Mouse (Mus musculus): ENCODE data around the gene Ldhal6b. TPM values are rescaled to one million over a fixed set of nuclear protein-coding genes. Genes with fewer than 3 reads are reported as not detected.

Ldhal6b gene
- polyA plus RNA-seq, 1 experiment from 2014 or later, result not detected

DNA sequence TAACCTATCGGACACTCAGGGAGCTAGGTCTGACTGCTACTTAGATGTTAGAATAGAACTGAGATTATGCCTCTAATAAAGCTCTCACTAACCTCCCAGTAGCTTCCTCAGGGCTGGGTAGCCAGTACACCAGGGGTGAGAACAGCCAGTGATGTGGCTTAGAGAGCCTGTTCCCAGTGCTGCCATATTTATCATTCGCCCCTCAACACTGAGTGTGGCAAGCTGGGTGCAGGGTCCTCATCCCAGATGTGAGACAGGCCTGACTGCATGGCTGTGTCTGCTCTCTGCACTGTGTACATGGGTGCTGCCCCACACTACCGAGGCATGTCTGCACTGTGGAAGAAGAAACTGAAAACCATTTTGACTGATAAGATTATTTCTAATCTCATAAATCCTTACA, 4.5 kb downstream of the Ldhal6b start:
- 92% methylated on average over 3 of the region's 3 CpGs for WGBS

DNA sequence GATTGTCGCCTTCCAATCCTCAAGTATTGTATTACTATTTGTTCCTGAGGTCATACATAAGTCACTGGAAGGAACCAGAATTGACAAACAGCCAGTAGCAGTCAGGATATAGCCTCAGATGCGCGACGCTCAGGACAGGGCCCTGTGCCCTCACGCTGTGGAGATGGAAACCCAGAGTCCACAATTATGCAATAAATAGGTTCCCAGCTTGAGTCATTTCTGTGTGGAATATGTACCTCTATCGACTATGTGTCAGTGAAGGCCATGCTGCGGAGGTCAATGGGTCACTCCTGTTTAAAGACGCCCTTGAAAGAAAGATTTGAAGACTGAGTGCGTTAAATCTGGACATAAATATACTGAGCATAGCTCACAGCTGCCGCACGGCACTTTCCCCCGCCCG, 5.2 kb downstream of the Ldhal6b start:
- Histone ChIP-seq H3K36me3 (ENCODE audit: control insufficient read depth, insufficient read depth, low read length) (peaks cover 19% of the 10 kb centered on the region; the same call in 1 of the 2 replicates), H3K4me2 (replicated peaks; ENCODE audit: low read depth, low read length) (no peak overlapping the region), H3K4me1 (ENCODE audit: control insufficient read depth, insufficient read depth, low read length) (no peaks in the 10 kb centered on the region), H3K4me3 (ENCODE audit: low read length) (no peak overlapping the region), H3K9ac (ENCODE audit: low read depth, low read length) (no peak overlapping the region), H3K27ac (ENCODE audit: low read depth, low read length) (no peak overlapping the region), H3K9me3 (ENCODE audit: control insufficient read depth, low read length) (no peaks in the 10 kb centered on the region), H3K27me3 (ENCODE audit: control insufficient read depth, insufficient read depth, low read length) (no peaks in the 10 kb centered on the region)
- 90% methylated on average over 13 of the region's 13 CpGs for WGBS
- ATAC-seq (ENCODE audit: low FRiP score, low TSS enrichment), result no peak

More for the DNA sequence above, 4.5 kb downstream of the Ldhal6b start:
- Histone ChIP-seq H3K27me3 (ENCODE audit: control insufficient read depth, insufficient read depth, low read length) (no peaks in the 10 kb centered on the region), H3K4me3 (ENCODE audit: low read length) (no peak overlapping the region), H3K36me3 (ENCODE audit: control insufficient read depth, insufficient read depth, low read length) (peaks cover 19% of the 10 kb centered on the region; the same call in 1 of the 2 replicates), H3K27ac (ENCODE audit: low read depth, low read length) (no peak overlapping the region), H3K4me2 (replicated peaks; ENCODE audit: low read depth, low read length) (no peak overlapping the region), H3K9ac (ENCODE audit: low read depth, low read length) (no peak overlapping the region), H3K9me3 (ENCODE audit: control insufficient read depth, low read length) (no peaks in the 10 kb centered on the region), H3K4me1 (ENCODE audit: control insufficient read depth, insufficient read depth, low read length) (no peaks in the 10 kb centered on the region)
- ATAC-seq (ENCODE audit: low FRiP score, low TSS enrichment), result no peak

DNA sequence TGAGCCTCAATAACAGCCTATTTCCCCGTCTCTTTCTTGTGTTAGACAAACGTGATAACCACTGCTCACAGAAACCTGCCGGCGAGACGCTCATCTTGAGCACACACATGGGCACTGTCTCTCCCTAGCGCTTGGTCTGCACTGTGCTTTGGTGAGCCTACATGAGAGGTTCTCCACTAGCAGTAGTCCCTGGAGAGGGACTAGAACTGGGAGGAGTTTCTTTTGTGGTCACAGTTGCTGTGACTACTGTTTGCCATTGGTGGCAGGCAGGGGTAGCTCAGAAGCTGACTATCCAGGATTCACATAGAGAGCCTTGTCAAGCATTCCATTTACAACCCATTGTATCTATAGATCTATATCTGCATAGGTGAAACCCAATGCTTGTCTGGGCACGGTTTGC, 5.8 kb downstream of the Ldhal6b start:
- no peak for ATAC-seq (ENCODE audit: low FRiP score, low TSS enrichment)
- Histone ChIP-seq H3K27ac (ENCODE audit: low read depth, low read length) (no peak overlapping the region), H3K4me3 (ENCODE audit: low read length) (no peak overlapping the region), H3K9me3 (ENCODE audit: control insufficient read depth, low read length) (no peaks in the 10 kb centered on the region), H3K36me3 (ENCODE audit: control insufficient read depth, insufficient read depth, low read length) (peaks cover 16% of the 10 kb centered on the region; the same call in 1 of the 2 replicates), H3K4me1 (ENCODE audit: control insufficient read depth, insufficient read depth, low read length) (no peaks in the 10 kb centered on the region), H3K4me2 (replicated peaks; ENCODE audit: low read depth, low read length) (no peak overlapping the region), H3K9ac (ENCODE audit: low read depth, low read length) (no peak overlapping the region), H3K27me3 (ENCODE audit: control insufficient read depth, insufficient read depth, low read length) (no peaks in the 10 kb centered on the region)
- WGBS, result 92% methylated on average over 7 of the region's 7 CpGs

DNA sequence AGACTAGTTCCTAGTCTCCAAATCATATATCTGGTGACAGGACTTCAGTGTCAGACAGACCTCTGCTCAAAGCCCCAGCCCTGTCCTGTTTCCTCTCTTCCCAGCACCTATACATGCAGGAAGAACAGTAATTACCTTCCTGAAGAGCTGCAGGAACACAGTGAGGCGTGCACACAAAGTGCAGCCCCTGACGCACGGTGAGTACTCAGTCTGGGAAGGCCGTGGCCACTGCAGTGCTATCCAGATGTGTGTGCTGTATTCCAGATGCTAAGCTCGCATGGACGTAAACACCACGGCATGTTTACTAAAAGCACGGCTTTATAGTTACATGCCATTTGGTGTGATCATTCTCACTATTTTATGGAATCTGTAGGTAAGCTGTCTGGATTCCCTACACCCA, 6.3 kb downstream of the Ldhal6b start:
- no peak overlapping the region for H3K4me3 ChIP-seq (ENCODE audit: low read length)
- ATAC-seq (ENCODE audit: low FRiP score, low TSS enrichment), result no peak

DNA sequence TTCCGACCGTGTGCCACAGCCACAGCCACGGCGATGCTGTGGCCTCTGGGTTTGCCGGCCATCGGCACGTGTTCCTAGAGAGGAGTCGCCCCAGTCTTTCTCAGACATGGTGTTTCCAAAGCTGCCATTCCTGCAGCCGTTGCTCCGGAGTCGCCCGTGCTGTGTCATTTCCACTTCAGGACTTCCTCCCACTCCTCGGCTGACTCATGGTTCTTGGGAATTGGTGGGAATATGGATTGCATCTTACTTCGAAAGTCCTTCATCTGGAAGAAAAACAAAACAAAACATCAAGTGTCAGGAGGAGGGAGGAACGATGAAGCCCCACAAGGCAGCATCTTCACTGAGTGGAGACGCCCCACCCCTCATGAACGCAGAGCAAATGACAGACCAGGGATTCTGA, 7.4 kb downstream of the Ldhal6b start:
- H3K4me1 ChIP-seq (ENCODE audit: control insufficient read depth, insufficient read depth, low read length), result no peaks in the 10 kb centered on the region
- no peak overlapping the region for H3K4me3 ChIP-seq (ENCODE audit: low read length)
- 89% methylated on average over 17 of the region's 17 CpGs for WGBS
- H3K36me3 ChIP-seq (ENCODE audit: control insufficient read depth, insufficient read depth, low read length), result peaks cover 12% of the 10 kb centered on the region; the same call in 1 of the 2 replicates
- H3K27ac ChIP-seq (ENCODE audit: low read depth, low read length), result no peak overlapping the region
- no peaks in the 10 kb centered on the region for H3K9me3 ChIP-seq (ENCODE audit: control insufficient read depth, low read length)
- no peaks in the 10 kb centered on the region for H3K27me3 ChIP-seq (ENCODE audit: control insufficient read depth, insufficient read depth, low read length)
- no peak overlapping the region for H3K4me2 ChIP-seq (replicated peaks; ENCODE audit: low read depth, low read length)
- no peak overlapping the region for H3K9ac ChIP-seq (ENCODE audit: low read depth, low read length)
- ATAC-seq (ENCODE audit: low FRiP score, low TSS enrichment), result no peak

More for the DNA sequence above, 6.3 kb downstream of the Ldhal6b start:
- Histone ChIP-seq H3K9me3 (ENCODE audit: control insufficient read depth, low read length) (no peaks in the 10 kb centered on the region), H3K9ac (ENCODE audit: low read depth, low read length) (no peak overlapping the region), H3K27me3 (ENCODE audit: control insufficient read depth, insufficient read depth, low read length) (no peaks in the 10 kb centered on the region), H3K4me1 (ENCODE audit: control insufficient read depth, insufficient read depth, low read length) (no peaks in the 10 kb centered on the region), H3K4me2 (replicated peaks; ENCODE audit: low read depth, low read length) (no peak overlapping the region), H3K27ac (ENCODE audit: low read depth, low read length) (no peak overlapping the region), H3K36me3 (ENCODE audit: control insufficient read depth, insufficient read depth, low read length) (peaks cover 13% of the 10 kb centered on the region; the same call in 1 of the 2 replicates)
- WGBS, result 96% methylated on average over 8 of the region's 8 CpGs

DNA sequence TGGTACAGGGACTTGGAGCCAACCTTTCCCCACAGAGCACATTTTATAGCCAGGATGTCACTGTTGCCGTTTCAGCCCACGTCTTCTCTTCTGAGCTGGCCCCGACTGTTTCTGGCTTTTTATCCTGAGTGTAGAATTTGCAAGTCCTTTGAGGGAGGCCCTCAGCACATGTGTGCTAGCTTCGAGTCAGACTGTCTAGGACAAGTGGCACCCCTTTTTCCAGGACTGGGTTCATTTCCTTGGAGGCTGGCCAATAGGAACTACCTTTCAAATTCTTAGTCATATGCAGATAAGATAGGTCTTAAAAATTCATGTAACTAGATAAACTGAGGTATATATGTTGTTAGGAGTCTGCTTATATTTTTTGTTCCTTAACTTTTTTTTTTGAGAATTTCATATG, 8.2 kb downstream of the Ldhal6b start:
- Histone ChIP-seq H3K27me3 (ENCODE audit: control insufficient read depth, insufficient read depth, low read length) (no peaks in the 10 kb centered on the region), H3K4me1 (ENCODE audit: control insufficient read depth, insufficient read depth, low read length) (peaks cover 3% of the 10 kb centered on the region), H3K9me3 (ENCODE audit: control insufficient read depth, low read length) (no peaks in the 10 kb centered on the region), H3K36me3 (ENCODE audit: control insufficient read depth, insufficient read depth, low read length) (peaks cover 12% of the 10 kb centered on the region; the same call in 1 of the 2 replicates), H3K27ac (ENCODE audit: low read depth, low read length) (no peak overlapping the region), H3K4me2 (replicated peaks; ENCODE audit: low read depth, low read length) (no peak overlapping the region), H3K4me3 (ENCODE audit: low read length) (no peak overlapping the region), H3K9ac (ENCODE audit: low read depth, low read length) (no peak overlapping the region)
- WGBS, result 80% methylated on average over 4 of the region's 4 CpGs
- no peak for ATAC-seq (ENCODE audit: low FRiP score, low TSS enrichment)

DNA sequence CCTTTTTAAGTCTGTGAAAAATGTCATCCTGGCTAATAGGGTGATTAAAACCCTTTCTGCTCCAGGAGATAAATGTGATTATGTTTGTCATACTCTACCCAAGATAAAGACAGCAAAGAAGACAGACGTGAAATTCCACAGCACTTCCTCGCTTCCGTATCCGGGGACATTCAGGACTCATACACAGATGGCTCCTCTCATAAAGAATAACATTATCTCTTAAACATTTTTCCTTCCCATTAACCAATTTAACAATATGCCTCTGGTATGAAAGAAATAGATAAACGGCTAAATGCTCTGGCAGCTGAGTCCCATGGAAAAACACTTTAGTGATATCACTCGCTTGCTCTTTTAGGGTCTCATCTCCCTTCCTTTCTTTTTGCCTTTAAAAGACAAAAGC, 11.5 kb downstream of the Ldhal6b start:
- no peak overlapping the region for H3K4me3 ChIP-seq (ENCODE audit: low read length)
- H3K4me2 ChIP-seq (replicated peaks; ENCODE audit: low read depth, low read length), result no peak overlapping the region
- H3K9me3 ChIP-seq (ENCODE audit: control insufficient read depth, low read length), result no peaks in the 10 kb centered on the region
- H3K4me1 ChIP-seq (ENCODE audit: control insufficient read depth, insufficient read depth, low read length), result peaks cover 7% of the 10 kb centered on the region
- H3K27me3 ChIP-seq (ENCODE audit: control insufficient read depth, insufficient read depth, low read length), result peaks cover 4% of the 10 kb centered on the region; the same call in 1 of the 2 replicates
- peaks cover 12% of the 10 kb centered on the region; the same call in 1 of the 2 replicates for H3K36me3 ChIP-seq (ENCODE audit: control insufficient read depth, insufficient read depth, low read length)
- no peak overlapping the region for H3K9ac ChIP-seq (ENCODE audit: low read depth, low read length)
- H3K27ac ChIP-seq (ENCODE audit: low read depth, low read length), result no peak overlapping the region
- ATAC-seq (ENCODE audit: low FRiP score, low TSS enrichment), result no peak
- 78% methylated on average over 6 of the region's 6 CpGs for WGBS

DNA sequence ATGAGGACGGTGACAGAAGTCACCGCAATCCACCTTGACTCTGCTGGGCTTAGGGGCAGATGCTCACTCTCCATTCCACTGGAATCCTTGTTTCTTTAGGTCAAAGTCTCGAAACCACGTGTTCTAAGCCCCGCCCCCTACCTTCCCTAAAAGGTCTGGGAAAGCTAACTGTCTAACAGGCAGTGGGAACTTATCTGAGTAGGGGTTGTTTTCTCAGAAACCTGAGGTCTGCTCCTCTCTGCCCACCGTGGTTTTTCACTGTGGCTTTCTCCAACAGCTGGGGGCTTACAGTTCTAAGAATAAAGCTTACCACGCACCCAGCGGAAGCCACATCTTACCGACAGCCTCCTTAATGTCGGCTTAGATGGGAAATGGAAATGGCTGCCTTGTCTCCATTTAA, 12.0 kb downstream of the Ldhal6b start:
- peaks cover 4% of the 10 kb centered on the region; the same call in 1 of the 2 replicates for H3K27me3 ChIP-seq (ENCODE audit: control insufficient read depth, insufficient read depth, low read length)
- H3K4me3 ChIP-seq (ENCODE audit: low read length), result no peak overlapping the region
- H3K9ac ChIP-seq (ENCODE audit: low read depth, low read length), result no peak overlapping the region
- 33% methylated on average over 10 of the region's 10 CpGs for WGBS
- no peaks in the 10 kb centered on the region for H3K9me3 ChIP-seq (ENCODE audit: control insufficient read depth, low read length)
- ATAC-seq (ENCODE audit: low FRiP score, low TSS enrichment), result 0 out of 2 replicates have a peak, but pooled peaks have one; percentile 8
- H3K4me2 ChIP-seq (replicated peaks; ENCODE audit: low read depth, low read length), result 0 out of 2 replicates have a peak overlapping the region, but pooled peaks have one; percentile 21
- peaks cover 12% of the 10 kb centered on the region; the same call in 1 of the 2 replicates for H3K36me3 ChIP-seq (ENCODE audit: control insufficient read depth, insufficient read depth, low read length)
- no peak overlapping the region for H3K27ac ChIP-seq (ENCODE audit: low read depth, low read length)
- peaks cover 7% of the 10 kb centered on the region for H3K4me1 ChIP-seq (ENCODE audit: control insufficient read depth, insufficient read depth, low read length)

DNA sequence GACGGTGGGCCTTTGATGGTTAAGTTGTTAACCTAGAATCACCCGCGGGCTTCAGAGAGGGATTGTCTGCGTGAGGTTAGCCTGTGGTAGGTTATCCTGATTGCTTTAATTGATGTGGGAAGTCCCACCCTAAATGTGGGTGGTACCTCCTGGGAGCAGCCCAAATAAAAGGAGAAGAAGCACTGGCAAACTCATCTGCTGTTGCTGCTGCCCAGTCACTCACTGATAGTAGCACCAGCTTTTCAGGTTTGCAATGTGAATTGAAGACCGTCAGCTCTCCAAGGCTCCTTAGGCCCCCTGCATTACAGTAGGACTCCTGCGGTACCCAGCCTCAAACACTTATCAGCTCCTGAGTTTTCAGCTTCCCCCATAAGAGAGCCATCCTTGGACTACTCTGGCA, 14.7 kb downstream of the Ldhal6b start:
- no peak overlapping the region for H3K27ac ChIP-seq (ENCODE audit: low read depth, low read length)
- H3K4me2 ChIP-seq (replicated peaks; ENCODE audit: low read depth, low read length), result no peak overlapping the region
- WGBS, result 75% methylated on average over 6 of the region's 6 CpGs
- H3K27me3 ChIP-seq (ENCODE audit: control insufficient read depth, insufficient read depth, low read length), result peaks cover 4% of the 10 kb centered on the region; the same call in 1 of the 2 replicates
- no peak for ATAC-seq (ENCODE audit: low FRiP score, low TSS enrichment)
- H3K4me1 ChIP-seq (ENCODE audit: control insufficient read depth, insufficient read depth, low read length), result peaks cover 7% of the 10 kb centered on the region
- H3K9me3 ChIP-seq (ENCODE audit: control insufficient read depth, low read length), result no peaks in the 10 kb centered on the region
- H3K9ac ChIP-seq (ENCODE audit: low read depth, low read length), result no peak overlapping the region
- no peak overlapping the region for H3K4me3 ChIP-seq (ENCODE audit: low read length)
- no peaks in the 10 kb centered on the region for H3K36me3 ChIP-seq (ENCODE audit: control insufficient read depth, insufficient read depth, low read length)

All from kidney, embryonic 14.5 days (tissue).